ENCODE assay signal across 14 mouse cellular contexts in the genomic region with DNA sequence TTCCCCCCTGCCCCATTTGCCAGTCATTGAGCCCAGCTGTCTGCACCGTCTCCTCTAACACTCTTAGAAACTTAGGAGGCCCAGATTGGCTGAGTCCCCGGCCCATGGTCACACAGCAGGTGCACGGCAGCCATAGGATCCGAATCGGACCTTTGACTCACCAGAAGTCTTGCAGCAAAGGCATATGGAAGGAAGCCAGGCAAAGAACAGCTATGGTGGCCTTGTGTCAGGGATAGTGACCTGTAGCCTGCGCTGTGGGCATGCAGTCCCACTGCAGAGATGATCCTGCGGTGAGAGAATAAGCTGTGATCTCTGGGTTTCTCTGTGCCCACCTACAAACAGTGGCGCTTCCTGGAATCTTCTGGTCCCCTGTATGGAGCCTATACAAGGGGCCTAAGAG.
DNase-seq lines count a peak whose midpoint lies in the region; ATAC-seq lines count a peak whose summit lies in the region.
"Had no signal": no experiment of that assay in that cellular context is flagged by ENCODE, and none has a peak within 500 bp of the region (broad histone marks: within the 10 kb centered on the region; RNA-seq: fewer than 3 reads in every experiment).

No protein-coding gene starts in this region.

- intact Hi-C loops in heart, postnatal 14 days (cut with DNase I), result loop anchor here (2.0 kb wide), 1 partner anchor 44 kb away; no protein-coding TSS in a partner anchor

- no peak overlapping the region for H3K9ac ChIP-seq in heart, embryonic 15.5 days
- H3K9ac ChIP-seq in lung, embryonic 16.5 days (ENCODE audit: low read length), result no peak overlapping the region
- 0 out of 2 replicates have a peak overlapping the region, but pooled peaks have one; percentile 4 for H3K9ac ChIP-seq in intestine, embryonic 16.5 days (ENCODE audit: low read depth, low read length)
- H3K9ac ChIP-seq: forebrain, embryonic 15.5 days; midbrain, embryonic 13.5 days had no signal

- H3K27me3 ChIP-seq in heart, embryonic 15.5 days, result no peaks in the 10 kb centered on the region
- H3K27me3 ChIP-seq in lung, embryonic 16.5 days (ENCODE audit: control insufficient read depth, insufficient read depth, low read depth, low read length), result no peaks in the 10 kb centered on the region
- no peaks in the 10 kb centered on the region for H3K27me3 ChIP-seq in intestine, embryonic 16.5 days (replicated peaks; ENCODE audit: control insufficient read depth, insufficient read depth, low read length)
- H3K27me3 ChIP-seq: forebrain, embryonic 15.5 days; midbrain, embryonic 13.5 days had no signal

- no peak for ATAC-seq in heart, embryonic 15.5 days (replicated peaks; ENCODE audit: insufficient number of reproducible peaks, insufficient read depth, low FRiP score, low read depth)
- ATAC-seq in lung, embryonic 16.5 days (ENCODE audit: low read depth), result no peak
- no peak for ATAC-seq in intestine, embryonic 16.5 days
- ATAC-seq: forebrain, embryonic 15.5 days; midbrain, embryonic 13.5 days had no signal

- no peaks in the 10 kb centered on the region for H3K9me3 ChIP-seq in heart, embryonic 15.5 days (replicated peaks)
- no peaks in the 10 kb centered on the region for H3K9me3 ChIP-seq in lung, embryonic 16.5 days (ENCODE audit: control insufficient read depth, low read length)
- no peaks in the 10 kb centered on the region for H3K9me3 ChIP-seq in intestine, embryonic 16.5 days (ENCODE audit: control insufficient read depth, low read length)
- H3K9me3 ChIP-seq: forebrain, embryonic 15.5 days; G1E; midbrain, embryonic 13.5 days had no signal

- peak; percentile 51 for DNase-seq in adrenal gland, postnatal 10 days
- no peak for DNase-seq in adrenal gland, postnatal 25 days
- DNase-seq in heart, postnatal 14 days, result no peak
- no peak for DNase-seq in lung, postnatal 25 days (ENCODE audit: low spot score)
- no peak for DNase-seq in testis, postnatal 14 days (ENCODE audit: low spot score)
- DNase-seq: cerebellum, adult 9-11 months; kidney, adult 8-10 months had no signal

- H3K4me1 ChIP-seq in heart, embryonic 15.5 days (replicated peaks), result peaks cover 94% of the 10 kb centered on the region
- peaks cover 97% of the 10 kb centered on the region for H3K4me1 ChIP-seq in lung, embryonic 16.5 days (replicated peaks; ENCODE audit: control insufficient read depth, insufficient read depth, low read length)
- peaks cover 91% of the 10 kb centered on the region for H3K4me1 ChIP-seq in intestine, embryonic 16.5 days (ENCODE audit: control insufficient read depth, insufficient read depth, low read length)

- H3K4me2 ChIP-seq in heart, embryonic 15.5 days, result no peak overlapping the region
- H3K4me2 ChIP-seq in lung, embryonic 16.5 days (ENCODE audit: low read depth, low read length), result no peak overlapping the region
- no peak overlapping the region for H3K4me2 ChIP-seq in intestine, embryonic 16.5 days (ENCODE audit: low read depth, low read length)
- H3K4me2 ChIP-seq: forebrain, embryonic 15.5 days; liver, embryonic 11.5 days; midbrain, embryonic 13.5 days had no signal

- 89% methylated on average over 8 of the region's 8 CpGs for WGBS in heart, embryonic 15.5 days
- 84% methylated on average over 8 of the region's 8 CpGs for whole genome bisulfite sequencing in lung, embryonic 16.5 days
- WGBS in intestine, embryonic 16.5 days, result 92% methylated on average over 8 of the region's 8 CpGs

- no peak overlapping the region for H3K4me3 ChIP-seq in heart, embryonic 15.5 days
- H3K4me3 ChIP-seq in lung, embryonic 16.5 days (ENCODE audit: low read length), result no peak overlapping the region
- H3K4me3 ChIP-seq in intestine, embryonic 16.5 days (ENCODE audit: low read length), result no peak overlapping the region
- H3K4me3 ChIP-seq: forebrain, embryonic 15.5 days; midbrain, embryonic 13.5 days had no signal

- no peaks in the 10 kb centered on the region for H3K36me3 ChIP-seq in heart, embryonic 15.5 days
- no peaks in the 10 kb centered on the region for H3K36me3 ChIP-seq in lung, embryonic 16.5 days (ENCODE audit: control insufficient read depth, insufficient read depth, low read length)
- H3K36me3 ChIP-seq in intestine, embryonic 16.5 days (ENCODE audit: control insufficient read depth, insufficient read depth, low read length), result no peaks in the 10 kb centered on the region
- H3K36me3 ChIP-seq: forebrain, embryonic 15.5 days; midbrain, embryonic 13.5 days had no signal

- peak overlapping the region; percentile 63; the same call in 1 of the 2 replicates for H3K27ac ChIP-seq in heart, embryonic 15.5 days
- H3K27ac ChIP-seq in lung, embryonic 16.5 days (ENCODE audit: low read length), result peak overlapping the region; percentile 87
- H3K27ac ChIP-seq in intestine, embryonic 16.5 days (ENCODE audit: low read length), result peak overlapping the region; percentile 67
- H3K27ac ChIP-seq: forebrain, embryonic 15.5 days had no signal
